Mouse (Mus musculus): ENCODE measurements around the gene Prss30. TPM values are rescaled to one million over a fixed set of nuclear protein-coding genes. Genes with fewer than 3 reads are reported as not detected.
A peak's percentile ranks its signal among the peaks of the same experiment; 100 is the strongest.

Gene Prss30
- polyA plus RNA-seq, 1 experiment from 2014 or later, result not detected

- Histone ChIP-seq H3K9ac (no peak overlapping the region), H3K4me2 (no peak overlapping the region), H3K27me3 (no peaks in the 10 kb centered on the region), H3K4me1 (replicated peaks) (peaks cover 10% of the 10 kb centered on the region), H3K9me3 (replicated peaks) (no peaks in the 10 kb centered on the region), H3K36me3 (no peaks in the 10 kb centered on the region), H3K27ac (no peak overlapping the region), H3K4me3 (no peak overlapping the region)
- ATAC-seq (replicated peaks; ENCODE audit: insufficient number of reproducible peaks, insufficient read depth, low FRiP score, low read depth), result no peak
- WGBS, result 87% methylated on average over 3 of the region's 3 CpGs
These were observed 24.7 kb upstream of the Prss30 start for GRCm38 (mm10) chr17:24005049-24005448.

GRCm38 (mm10) chr17:24004071-24004665 lies 23.8 kb upstream of the Prss30 start:
- Histone ChIP-seq H3K9ac (no peak overlapping the region), H3K27me3 (no peaks in the 10 kb centered on the region), H3K4me1 (replicated peaks) (peaks cover 19% of the 10 kb centered on the region), H3K36me3 (no peaks in the 10 kb centered on the region), H3K4me3 (no peak overlapping the region), H3K27ac (no peak overlapping the region), H3K9me3 (replicated peaks) (no peaks in the 10 kb centered on the region), H3K4me2 (no peak overlapping the region)
- ATAC-seq (replicated peaks; ENCODE audit: insufficient number of reproducible peaks, insufficient read depth, low FRiP score, low read depth), result no peak
- 86% methylated on average over 14 of the region's 14 CpGs for WGBS

- no peaks in the 10 kb centered on the region for H3K9me3 ChIP-seq (replicated peaks)
- H3K9ac ChIP-seq, result no peak overlapping the region
- H3K36me3 ChIP-seq, result no peaks in the 10 kb centered on the region
- WGBS, result 12% methylated on average over 5 of the region's 5 CpGs
- peaks cover 11% of the 10 kb centered on the region for H3K27me3 ChIP-seq
- peaks cover 20% of the 10 kb centered on the region for H3K4me1 ChIP-seq (replicated peaks)
- H3K4me2 ChIP-seq, result peak overlapping the region; percentile 6; the same call in 1 of the 2 replicates
- no peak overlapping the region for H3K4me3 ChIP-seq
- peak overlapping the region; percentile 51 for H3K27ac ChIP-seq
- peak; percentile 73 for ATAC-seq (replicated peaks; ENCODE audit: insufficient number of reproducible peaks, insufficient read depth, low FRiP score, low read depth)
These were observed 20.0 kb upstream of the Prss30 start for GRCm38 (mm10) chr17:24000404-24000803.

GRCm38 (mm10) chr17:23998383-23998782 lies 18.0 kb upstream of the Prss30 start:
- no peak overlapping the region for H3K4me2 ChIP-seq
- 56% methylated on average over 6 of the region's 6 CpGs for WGBS
- no peaks in the 10 kb centered on the region for H3K36me3 ChIP-seq
- peaks cover 28% of the 10 kb centered on the region for H3K27me3 ChIP-seq
- no peak overlapping the region for H3K27ac ChIP-seq
- peaks cover 24% of the 10 kb centered on the region for H3K4me1 ChIP-seq (replicated peaks)
- H3K4me3 ChIP-seq, result no peak overlapping the region
- H3K9me3 ChIP-seq (replicated peaks), result no peaks in the 10 kb centered on the region
- H3K9ac ChIP-seq, result no peak overlapping the region
- no peak for ATAC-seq (replicated peaks; ENCODE audit: insufficient number of reproducible peaks, insufficient read depth, low FRiP score, low read depth)

GRCm38 (mm10) chr17:23997901-23998300 lies 17.5 kb upstream of the Prss30 start, which contains the start of gene Prss22:
Prss22 (minus strand) TSS chr17:23998100.
- H3K4me1 ChIP-seq (replicated peaks), result peaks cover 28% of the 10 kb centered on the region
- H3K27ac ChIP-seq, result no peak within 1 kb of the TSS
- H3K4me2 ChIP-seq, result no peak within 1 kb of the TSS
- no peak within 1 kb of the TSS for H3K9ac ChIP-seq
- no peaks in the 10 kb centered on the region for H3K9me3 ChIP-seq (replicated peaks)
- H3K36me3 ChIP-seq, result no peaks in the 10 kb centered on the region
- peaks cover 28% of the 10 kb centered on the region for H3K27me3 ChIP-seq
- ATAC-seq (replicated peaks; ENCODE audit: insufficient number of reproducible peaks, insufficient read depth, low FRiP score, low read depth), result no peak
- H3K4me3 ChIP-seq, result no peak within 1 kb of the TSS
- WGBS, result 59% methylated on average over 2 of the region's 2 CpGs

- peaks cover 28% of the 10 kb centered on the region for H3K27me3 ChIP-seq
- H3K4me3 ChIP-seq, result no peak overlapping the region
- H3K36me3 ChIP-seq, result no peaks in the 10 kb centered on the region
- 26% methylated on average over 1 of the region's 1 CpGs for WGBS
- no peak overlapping the region for H3K9ac ChIP-seq
- ATAC-seq (replicated peaks; ENCODE audit: insufficient number of reproducible peaks, insufficient read depth, low FRiP score, low read depth), result no peak
- H3K27ac ChIP-seq, result no peak overlapping the region
- H3K9me3 ChIP-seq (replicated peaks), result no peaks in the 10 kb centered on the region
- no peak overlapping the region for H3K4me2 ChIP-seq
- peaks cover 22% of the 10 kb centered on the region for H3K4me1 ChIP-seq (replicated peaks)
These were observed 15.1 kb upstream of the Prss30 start for GRCm38 (mm10) chr17:23995421-23995820.

- WGBS, result 75% methylated on average over 7 of the region's 7 CpGs
- no peaks in the 10 kb centered on the region for H3K36me3 ChIP-seq
- H3K9me3 ChIP-seq (replicated peaks), result no peaks in the 10 kb centered on the region
- no peak for ATAC-seq (replicated peaks; ENCODE audit: insufficient number of reproducible peaks, insufficient read depth, low FRiP score, low read depth)
- H3K27me3 ChIP-seq, result peaks cover 31% of the 10 kb centered on the region
- no peak overlapping the region for H3K4me3 ChIP-seq
- H3K4me2 ChIP-seq, result no peak overlapping the region
- H3K4me1 ChIP-seq (replicated peaks), result peaks cover 14% of the 10 kb centered on the region
- no peak overlapping the region for H3K9ac ChIP-seq
- no peak overlapping the region for H3K27ac ChIP-seq
These were observed 14.3 kb upstream of the Prss30 start for GRCm38 (mm10) chr17:23994667-23995066.

GRCm38 (mm10) chr17:23993559-23994428 lies 13.4 kb upstream of the Prss30 start:
- Histone ChIP-seq H3K27me3 (peaks cover 32% of the 10 kb centered on the region), H3K4me3 (peak overlapping the region; percentile 25), H3K9me3 (replicated peaks) (no peaks in the 10 kb centered on the region), H3K4me2 (peak overlapping the region; percentile 58), H3K4me1 (replicated peaks) (peaks cover 8% of the 10 kb centered on the region), H3K36me3 (no peaks in the 10 kb centered on the region), H3K27ac (no peak overlapping the region), H3K9ac (no peak overlapping the region)
- WGBS, result 10% methylated on average over 31 of the region's 31 CpGs
- ATAC-seq (replicated peaks; ENCODE audit: insufficient number of reproducible peaks, insufficient read depth, low FRiP score, low read depth), result 0 out of 2 replicates have a peak, but pooled peaks have one; percentile 44

- Histone ChIP-seq H3K27ac (no peak overlapping the region), H3K36me3 (no peaks in the 10 kb centered on the region), H3K4me1 (replicated peaks) (peaks cover 8% of the 10 kb centered on the region), H3K4me2 (peak overlapping the region; percentile 58), H3K9me3 (replicated peaks) (no peaks in the 10 kb centered on the region), H3K4me3 (peak overlapping the region; percentile 25; the same call in 1 of the 2 replicates), H3K27me3 (peaks cover 31% of the 10 kb centered on the region), H3K9ac (no peak overlapping the region)
- no peak; the same call in 1 of the 2 replicates for ATAC-seq (replicated peaks; ENCODE audit: insufficient number of reproducible peaks, insufficient read depth, low FRiP score, low read depth)
- WGBS, result 67% methylated on average over 9 of the region's 9 CpGs
These were observed 12.6 kb upstream of the Prss30 start for GRCm38 (mm10) chr17:23992789-23993553.

- H3K27ac ChIP-seq, result no peak overlapping the region
- no peaks in the 10 kb centered on the region for H3K9me3 ChIP-seq (replicated peaks)
- peaks cover 16% of the 10 kb centered on the region for H3K27me3 ChIP-seq
- H3K9ac ChIP-seq, result no peak overlapping the region
- ATAC-seq (replicated peaks; ENCODE audit: insufficient number of reproducible peaks, insufficient read depth, low FRiP score, low read depth), result no peak
- H3K4me2 ChIP-seq, result no peak overlapping the region
- no peaks in the 10 kb centered on the region for H3K36me3 ChIP-seq
- peaks cover 8% of the 10 kb centered on the region for H3K4me1 ChIP-seq (replicated peaks)
- 33% methylated on average over 2 of the region's 2 CpGs for WGBS
- no peak overlapping the region for H3K4me3 ChIP-seq
These were observed 9.4 kb upstream of the Prss30 start for GRCm38 (mm10) chr17:23989802-23990201.

GRCm38 (mm10) chr17:23984989-23985388 lies 4.6 kb upstream of the Prss30 start:
- H3K27me3 ChIP-seq, result peaks cover 4% of the 10 kb centered on the region; the same call in 1 of the 2 replicates

More at GRCm38 (mm10) chr17:23984989-23985388, 4.6 kb upstream of the Prss30 start:
- ATAC-seq (replicated peaks; ENCODE audit: insufficient number of reproducible peaks, insufficient read depth, low FRiP score, low read depth), result no peak
- Histone ChIP-seq H3K4me1 (replicated peaks) (no peaks in the 10 kb centered on the region), H3K4me3 (no peak overlapping the region), H3K36me3 (no peaks in the 10 kb centered on the region), H3K27ac (no peak overlapping the region), H3K9ac (no peak overlapping the region), H3K4me2 (no peak overlapping the region), H3K9me3 (replicated peaks) (no peaks in the 10 kb centered on the region)
- WGBS, result 58% methylated on average over 1 of the region's 1 CpGs

All from heart, embryonic 15.5 days (tissue).